Mouse (Mus musculus) limb, embryonic 15.5 days (tissue): ENCODE data around the gene Gopc. TPM values are rescaled to one million over a fixed set of nuclear protein-coding genes. Genes with fewer than 3 reads are reported as not detected.

Experiments
- ATAC-seq: fragments of 200-750 bp; cut with Nextera tagmentation; 2 replicates; pipeline ENCODE4 v1.8.0; 2017; ENCODE audit warnings: low read depth, moderate TSS enrichment; ENCODE audit not compliant: insufficient number of reproducible peaks, low FRiP score, low TSS enrichment
- H3K27ac ChIP-seq: fragments of 300-500 bp; sonication (generic); 2 replicates; pipeline ENCODE4 v1.5.1; 2015; ENCODE audit warnings: moderate library complexity, mild to moderate bottlenecking, inconsistent platforms
- H3K27me3 ChIP-seq: fragments of 300-500 bp; sonication (generic); 2 replicates; pipeline ENCODE4 v1.6.1; 2015; ENCODE audit warnings: inconsistent platforms
- H3K36me3 ChIP-seq: fragments of 300-500 bp; sonication (generic); 2 replicates; pipeline ENCODE4 v1.6.1; 2015; ENCODE audit warnings: inconsistent platforms
- H3K4me1 ChIP-seq: fragments of 300-500 bp; sonication (generic); 2 replicates; pipeline ENCODE4 v1.6.1; 2015; ENCODE audit warnings: inconsistent platforms
- H3K4me2 ChIP-seq: fragments of 300-500 bp; sonication (generic); 2 replicates; pipeline ENCODE4 v1.6.1; 2015; ENCODE audit warnings: mild to moderate bottlenecking, inconsistent platforms
- H3K4me3 ChIP-seq: fragments of 300-500 bp; sonication (generic); 2 replicates; pipeline ENCODE4 v1.5.1; 2015; ENCODE audit warnings: mild to moderate bottlenecking, inconsistent platforms
- H3K9ac ChIP-seq: fragments of 300-500 bp; sonication (generic); 2 replicates; pipeline ENCODE4 v1.6.1; 2015; ENCODE audit warnings: inconsistent platforms
- H3K9me3 ChIP-seq: fragments of 300-500 bp; sonication (generic); 2 replicates; pipeline ENCODE4 v1.6.1; 2016; ENCODE audit warnings: inconsistent platforms
- WGBS: fragments of 180-500 bp; shearing (Covaris S2); methylation state at CpG from one replicate; pipeline ENCODE4 v1.1.7; 2015; 5-methylcytosine and 5-hydroxymethylcytosine counted together
- polyA plus RNA-seq: library from polyadenylated mRNA; unstranded; fragments of >200 nt; fragmentation: Nextera tagmentation; extraction: Ambion mirVana; gene quantifications from 2 replicates; pipeline ENCODE4 v1.2.1, GENCODE M21; 2015

Gopc gene
- polyA plus RNA-seq = 18.6 and 23.5 TPM in 2 replicates

GRCm38 (mm10) chr10:52381845-52382591, at the start of gene Gopc:
TSS of gene Gopc (minus strand) at chr10:52382124.
- 1% methylated on average over 63 of the region's 71 CpGs for WGBS
- Histone ChIP-seq H3K36me3 (no peaks in the 10 kb centered on the region), H3K27me3 (no peaks in the 10 kb centered on the region), H3K4me1 (peaks cover 11% of the 10 kb centered on the region), H3K4me3 (peak within 1 kb of the TSS; percentile 89), H3K9me3 (no peaks in the 10 kb centered on the region), H3K4me2 (peak within 1 kb of the TSS; percentile 69), H3K27ac (peak within 1 kb of the TSS; percentile 97), H3K9ac (peak within 1 kb of the TSS; percentile 93)
- ATAC-seq = peak; percentile 99

- no peak overlapping the region for H3K27ac ChIP-seq
- no peak for ATAC-seq
- no peaks in the 10 kb centered on the region for H3K9me3 ChIP-seq
- H3K36me3 ChIP-seq = peaks cover 47% of the 10 kb centered on the region
- no peaks in the 10 kb centered on the region for H3K27me3 ChIP-seq
- H3K4me1 ChIP-seq = no peaks in the 10 kb centered on the region
- no peak overlapping the region for H3K9ac ChIP-seq
- no peak overlapping the region for H3K4me3 ChIP-seq
- H3K4me2 ChIP-seq = no peak overlapping the region
- 87% methylated on average over 1 of the region's 1 CpGs for WGBS
Measured at GRCm38 (mm10) chr10:52430953-52431352, 49.0 kb upstream of the Gopc start.

- H3K4me1 ChIP-seq = no peaks in the 10 kb centered on the region
- H3K27ac ChIP-seq = no peak overlapping the region
- H3K27me3 ChIP-seq = no peaks in the 10 kb centered on the region
- H3K9ac ChIP-seq = no peak overlapping the region
- no peak for ATAC-seq
- no peak overlapping the region for H3K4me2 ChIP-seq
- H3K36me3 ChIP-seq = peaks cover 20% of the 10 kb centered on the region
- H3K4me3 ChIP-seq = no peak overlapping the region
- 40% methylated on average over 2 of the region's 2 CpGs for WGBS
- no peaks in the 10 kb centered on the region for H3K9me3 ChIP-seq
Measured at GRCm38 (mm10) chr10:52427634-52428415, 45.9 kb upstream of the Gopc start.

GRCm38 (mm10) chr10:52426314-52426980, 44.5 kb upstream of the Gopc start:
- Histone ChIP-seq H3K9me3 (no peaks in the 10 kb centered on the region), H3K27ac (no peak overlapping the region), H3K9ac (no peak overlapping the region), H3K36me3 (peaks cover 11% of the 10 kb centered on the region; the same call in 1 of the 2 replicates), H3K4me2 (no peak overlapping the region), H3K4me3 (no peak overlapping the region), H3K27me3 (no peaks in the 10 kb centered on the region), H3K4me1 (no peaks in the 10 kb centered on the region)
- ATAC-seq = no peak
- WGBS = 73% methylated on average over 7 of the region's 7 CpGs

- no peak overlapping the region for H3K9ac ChIP-seq
- H3K27ac ChIP-seq = no peak overlapping the region
- no peak overlapping the region for H3K4me3 ChIP-seq
- WGBS = 78% methylated on average over 2 of the region's 2 CpGs
- no peaks in the 10 kb centered on the region for H3K9me3 ChIP-seq
- ATAC-seq = no peak
- peaks cover 11% of the 10 kb centered on the region for H3K4me1 ChIP-seq
- no peaks in the 10 kb centered on the region for H3K36me3 ChIP-seq
- no peak overlapping the region for H3K4me2 ChIP-seq
- no peaks in the 10 kb centered on the region for H3K27me3 ChIP-seq
Measured at GRCm38 (mm10) chr10:52423097-52423496, 41.2 kb upstream of the Gopc start.

- no peaks in the 10 kb centered on the region for H3K9me3 ChIP-seq
- no peaks in the 10 kb centered on the region for H3K36me3 ChIP-seq
- H3K27me3 ChIP-seq = no peaks in the 10 kb centered on the region
- H3K9ac ChIP-seq = no peak overlapping the region
- H3K4me1 ChIP-seq = peaks cover 14% of the 10 kb centered on the region
- H3K4me3 ChIP-seq = no peak overlapping the region
- 90% methylated on average over 6 of the region's 6 CpGs for WGBS
- H3K4me2 ChIP-seq = no peak overlapping the region
- no peak for ATAC-seq
- no peak overlapping the region for H3K27ac ChIP-seq
Measured at GRCm38 (mm10) chr10:52421716-52422115, 39.8 kb upstream of the Gopc start.

- WGBS = 80% methylated on average over 1 of the region's 1 CpGs
- Histone ChIP-seq H3K4me2 (no peak overlapping the region), H3K9me3 (no peaks in the 10 kb centered on the region), H3K27me3 (no peaks in the 10 kb centered on the region), H3K9ac (no peak overlapping the region), H3K36me3 (no peaks in the 10 kb centered on the region), H3K4me1 (peaks cover 18% of the 10 kb centered on the region), H3K27ac (no peak overlapping the region), H3K4me3 (no peak overlapping the region)
- no peak for ATAC-seq
Measured at GRCm38 (mm10) chr10:52420526-52420925, 38.6 kb upstream of the Gopc start.

GRCm38 (mm10) chr10:52419402-52419801, 37.5 kb upstream of the Gopc start:
- WGBS = 69% methylated on average over 4 of the region's 4 CpGs
- Histone ChIP-seq H3K9me3 (no peaks in the 10 kb centered on the region), H3K27ac (no peak overlapping the region), H3K9ac (no peak overlapping the region), H3K36me3 (no peaks in the 10 kb centered on the region), H3K4me1 (peaks cover 18% of the 10 kb centered on the region), H3K4me2 (peak overlapping the region; percentile 59; the same call in 1 of the 2 replicates), H3K4me3 (peak overlapping the region; percentile 97), H3K27me3 (no peaks in the 10 kb centered on the region)
- ATAC-seq = no peak

GRCm38 (mm10) chr10:52418931-52419330, 37.0 kb upstream of the Gopc start:
- no peak overlapping the region for H3K27ac ChIP-seq
- no peaks in the 10 kb centered on the region for H3K27me3 ChIP-seq
- peak overlapping the region; percentile 97 for H3K4me3 ChIP-seq
- H3K9ac ChIP-seq = peak overlapping the region; percentile 88; the same call in 1 of the 2 replicates
- H3K4me2 ChIP-seq = peak overlapping the region; percentile 59
- peaks cover 18% of the 10 kb centered on the region for H3K4me1 ChIP-seq
- H3K36me3 ChIP-seq = no peaks in the 10 kb centered on the region
- 54% methylated on average over 5 of the region's 5 CpGs for WGBS
- no peak for ATAC-seq
- no peaks in the 10 kb centered on the region for H3K9me3 ChIP-seq

GRCm38 (mm10) chr10:52417998-52418860, 36.3 kb upstream of the Gopc start:
- peak overlapping the region; percentile 96 for H3K27ac ChIP-seq
- peaks cover 18% of the 10 kb centered on the region for H3K4me1 ChIP-seq
- H3K36me3 ChIP-seq = no peaks in the 10 kb centered on the region
- peak overlapping the region; percentile 88 for H3K9ac ChIP-seq
- peak overlapping the region; percentile 97 for H3K4me3 ChIP-seq
- H3K9me3 ChIP-seq = no peaks in the 10 kb centered on the region
- ATAC-seq = peak; percentile 17; the same call in 1 of the 2 replicates
- H3K27me3 ChIP-seq = no peaks in the 10 kb centered on the region
- H3K4me2 ChIP-seq = peak overlapping the region; percentile 59
- WGBS = 1% methylated on average over 39 of the region's 39 CpGs
